Mouse (Mus musculus) neural tube, embryonic 14.5 days (tissue): ENCODE results near the gene Sap30l. TPM values are rescaled to one million over a fixed set of nuclear protein-coding genes. Genes with fewer than 3 reads are reported as not detected.
"Not testable (repeated sequence)": the region's sequence is repeated elsewhere in the genome, so short reads cannot be mapped to it uniquely, and the experiment has no call there.

ENCODE experiments used
- ATAC-seq: fragments of 200-750 bp; cut with Nextera tagmentation; 2 replicates; pipeline ENCODE4 v1.8.0; 2017; ENCODE audit warnings: low read depth, mild to moderate bottlenecking, moderate TSS enrichment, moderate library complexity
- H3K27ac ChIP-seq: fragments of 300-500 bp; sonication (generic); 2 replicates; pipeline ENCODE4 v1.5.1; 2014; ENCODE audit warnings: low read depth, mild to moderate bottlenecking, control low read depth, low read length, moderate library complexity, mixed read lengths
- H3K27me3 ChIP-seq: fragments of 300-500 bp; sonication (generic); 2 replicates; pipeline ENCODE4 v1.6.1; 2014; ENCODE audit warnings: low read length; ENCODE audit not compliant: control insufficient read depth, insufficient read depth
- H3K36me3 ChIP-seq: fragments of 300-500 bp; sonication (generic); 2 replicates; pipeline ENCODE4 v1.6.1; 2014; ENCODE audit warnings: low read length, mixed read lengths; ENCODE audit not compliant: control insufficient read depth, insufficient read depth
- H3K4me1 ChIP-seq: fragments of 300-500 bp; sonication (generic); 2 replicates; pipeline ENCODE4 v1.6.1; 2014; ENCODE audit warnings: low read length; ENCODE audit not compliant: control insufficient read depth, insufficient read depth
- H3K4me2 ChIP-seq: fragments of 300-500 bp; sonication (generic); 2 replicates; pipeline ENCODE4 v1.6.1; 2014; ENCODE audit warnings: mild to moderate bottlenecking, low read depth, low read length, control low read depth
- H3K4me3 ChIP-seq: fragments of 300-500 bp; sonication (generic); 2 replicates; pipeline ENCODE4 v1.5.1; 2014; ENCODE audit warnings: low read depth, low read length, control low read depth, mixed read lengths
- H3K9ac ChIP-seq: fragments of 300-500 bp; sonication (generic); replicated peaks from 2 replicates; pipeline ENCODE4 v1.6.1; 2014; ENCODE audit warnings: low read depth, mild to moderate bottlenecking, control low read depth, low read length, mixed read lengths
- H3K9me3 ChIP-seq: fragments of 300-500 bp; sonication (generic); 2 replicates; pipeline ENCODE4 v1.6.1; 2016; ENCODE audit warnings: low read length; ENCODE audit not compliant: control insufficient read depth
- WGBS: fragments of 180-500 bp; shearing (Covaris S2); extraction: QIAGEN DNeasy Blood & Tissue Kit; methylation state at CpG from one replicate; pipeline ENCODE4 v1.1.7; 2014; 5-methylcytosine and 5-hydroxymethylcytosine counted together
- polyA plus RNA-seq: library from polyadenylated mRNA; unstranded; fragments of >200 nt; fragmentation: Nextera tagmentation; extraction: Ambion mirVana; gene quantifications from 2 replicates; pipeline ENCODE4 v1.2.1, GENCODE M21; 2014

Gene Sap30l
- polyA plus RNA-seq, 1 experiment from 2014 or later: 11.7 TPM

DNA sequence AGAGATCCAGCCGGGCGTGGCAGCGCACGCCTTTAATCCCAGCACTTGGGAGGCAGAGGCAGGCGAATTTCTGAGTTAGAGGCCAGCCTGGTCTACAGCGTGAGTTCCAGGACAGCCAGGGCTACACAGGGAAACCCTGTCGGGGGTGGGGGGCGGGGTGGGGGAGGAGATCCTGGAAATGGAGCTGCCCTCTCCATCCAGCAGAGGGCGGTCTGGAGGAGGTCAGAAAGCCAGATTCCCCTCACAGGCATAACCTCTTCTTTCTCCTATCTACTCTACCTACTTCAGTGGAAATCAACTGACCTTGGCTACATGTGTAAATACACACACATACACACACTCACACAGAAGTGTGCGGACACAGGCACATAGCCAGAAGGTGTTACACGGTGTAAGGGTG is 23.8 kb downstream of the Sap30l start:
- ATAC-seq, H3K4me3 ChIP-seq, H3K4me2 ChIP-seq, H3K4me1 ChIP-seq, H3K9ac ChIP-seq, H3K36me3 ChIP-seq, H3K9me3 ChIP-seq, H3K27ac ChIP-seq: not testable (repeated sequence)
- H3K27me3 ChIP-seq: peaks cover 25% of the 10 kb centered on the region
- 43% methylated on average over 11 of the region's 11 CpGs for WGBS

- 1% methylated on average over 41 of the region's 41 CpGs for WGBS
- Histone ChIP-seq H3K27me3 (peaks cover 44% of the 10 kb centered on the region), H3K4me1 (no peaks in the 10 kb centered on the region), H3K27ac (no peak overlapping the region), H3K9me3 (no peaks in the 10 kb centered on the region), H3K9ac (no peak overlapping the region), H3K36me3 (no peaks in the 10 kb centered on the region), H3K4me3 (peak overlapping the region; percentile 6; the same call in 1 of the 2 replicates), H3K4me2 (peak overlapping the region; percentile 23)
- no peak for ATAC-seq
Measured at GRCm38 (mm10) chr11:57827048-57827914, 25.8 kb downstream of the Sap30l start.

- no peak for ATAC-seq
- WGBS: under 1% methylated on average over 33 of the region's 33 CpGs
- Histone ChIP-seq H3K4me3 (peak overlapping the region; percentile 6; the same call in 1 of the 2 replicates), H3K36me3 (no peaks in the 10 kb centered on the region), H3K27me3 (peaks cover 49% of the 10 kb centered on the region), H3K27ac (no peak overlapping the region), H3K9me3 (no peaks in the 10 kb centered on the region), H3K9ac (no peak overlapping the region), H3K4me2 (peak overlapping the region; percentile 23), H3K4me1 (no peaks in the 10 kb centered on the region)
Measured at GRCm38 (mm10) chr11:57827915-57828545, 26.6 kb downstream of the Sap30l start.

DNA sequence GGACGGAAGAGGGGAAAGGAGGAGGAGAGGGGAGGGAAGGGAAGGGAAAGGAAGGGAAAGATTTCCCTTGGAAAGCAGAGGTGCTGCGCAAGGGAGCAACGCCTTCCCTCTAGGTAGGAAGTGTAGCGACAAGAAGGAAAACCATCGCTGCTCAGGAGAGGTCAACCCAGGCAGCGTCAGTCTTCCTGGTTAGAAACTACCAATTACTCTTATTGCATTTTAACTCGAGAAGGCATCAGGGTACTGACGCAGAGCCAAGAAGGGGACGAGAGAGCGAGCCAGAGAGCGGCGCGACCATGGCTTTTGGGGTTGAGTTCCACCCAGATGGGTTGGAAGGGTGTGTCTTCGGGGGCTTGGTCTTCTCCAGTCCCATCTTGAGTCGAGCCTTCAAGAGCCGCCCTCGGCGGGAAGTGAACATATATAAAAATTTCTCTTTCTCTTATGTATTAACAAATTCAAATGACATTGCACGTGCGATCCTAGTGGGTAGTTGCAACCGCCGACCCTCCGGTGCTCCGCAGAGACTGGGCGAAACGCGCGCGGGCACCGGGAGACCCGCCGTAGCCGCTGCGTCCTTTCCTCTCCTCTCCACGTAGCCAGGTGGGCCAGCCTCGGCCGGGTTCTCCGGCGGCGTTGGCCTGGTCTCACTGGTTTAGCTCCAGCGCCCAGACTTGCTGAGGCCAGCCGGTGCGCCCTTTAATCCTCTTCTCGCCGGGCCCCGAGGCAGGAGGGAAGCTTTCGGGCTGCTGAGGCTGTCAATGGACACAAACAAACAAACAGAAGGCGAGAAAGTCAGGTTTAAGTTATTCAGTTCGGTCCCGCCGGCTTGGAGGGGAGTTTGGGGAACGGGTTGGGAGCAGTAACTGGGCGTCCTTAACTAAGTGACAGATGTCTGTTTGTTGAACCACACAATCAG is 27.8 kb downstream of the Sap30l start:
- Histone ChIP-seq H3K27ac (no peak overlapping the region), H3K4me3 (no peak overlapping the region), H3K9ac (no peak overlapping the region), H3K4me1 (no peaks in the 10 kb centered on the region), H3K9me3 (no peaks in the 10 kb centered on the region), H3K4me2 (no peak overlapping the region), H3K36me3 (no peaks in the 10 kb centered on the region), H3K27me3 (peaks cover 58% of the 10 kb centered on the region)
- 1% methylated on average over 53 of the region's 53 CpGs for WGBS
- no peak for ATAC-seq

GRCm38 (mm10) chr11:57829871-57830775 is 28.7 kb downstream of the Sap30l start:
- Histone ChIP-seq H3K36me3 (no peaks in the 10 kb centered on the region), H3K4me1 (no peaks in the 10 kb centered on the region), H3K9me3 (no peaks in the 10 kb centered on the region), H3K27ac (no peak overlapping the region), H3K4me3 (no peak overlapping the region), H3K9ac (no peak overlapping the region), H3K27me3 (peaks cover 63% of the 10 kb centered on the region), H3K4me2 (no peak overlapping the region)
- WGBS: 9% methylated on average over 17 of the region's 17 CpGs
- ATAC-seq: no peak

DNA sequence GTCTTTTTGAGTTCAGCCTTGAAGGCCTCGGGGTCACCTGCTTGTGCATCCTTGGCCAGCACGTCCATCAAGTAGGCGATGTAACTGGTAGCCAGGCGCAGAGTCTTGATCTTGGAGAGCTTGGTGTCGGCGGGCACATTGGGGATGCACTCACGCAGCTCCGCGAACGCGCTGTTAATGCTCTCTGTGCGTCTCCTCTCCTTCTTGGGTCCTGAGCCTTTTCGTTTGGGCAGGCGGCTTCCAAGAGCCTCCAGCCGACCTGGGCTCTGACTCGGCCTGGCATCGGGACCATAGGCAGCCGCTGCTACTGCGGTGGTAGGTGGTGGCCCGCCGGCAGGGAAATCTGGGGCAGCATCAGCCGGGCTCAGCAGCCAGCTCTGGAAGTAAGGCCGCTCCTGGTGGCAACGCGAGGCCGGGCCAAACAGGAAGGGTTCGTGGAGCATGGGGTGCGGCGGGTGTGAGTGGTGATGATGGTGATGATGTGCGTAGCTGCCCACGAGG is 29.9 kb downstream of the Sap30l start:
- H3K9ac ChIP-seq: no peak overlapping the region
- no peaks in the 10 kb centered on the region for H3K4me1 ChIP-seq
- H3K36me3 ChIP-seq: no peaks in the 10 kb centered on the region
- H3K9me3 ChIP-seq: no peaks in the 10 kb centered on the region
- 2% methylated on average over 31 of the region's 31 CpGs for WGBS
- no peak overlapping the region for H3K4me2 ChIP-seq
- peaks cover 70% of the 10 kb centered on the region for H3K27me3 ChIP-seq
- no peak overlapping the region for H3K27ac ChIP-seq
- no peak overlapping the region for H3K4me3 ChIP-seq
- no peak for ATAC-seq

DNA sequence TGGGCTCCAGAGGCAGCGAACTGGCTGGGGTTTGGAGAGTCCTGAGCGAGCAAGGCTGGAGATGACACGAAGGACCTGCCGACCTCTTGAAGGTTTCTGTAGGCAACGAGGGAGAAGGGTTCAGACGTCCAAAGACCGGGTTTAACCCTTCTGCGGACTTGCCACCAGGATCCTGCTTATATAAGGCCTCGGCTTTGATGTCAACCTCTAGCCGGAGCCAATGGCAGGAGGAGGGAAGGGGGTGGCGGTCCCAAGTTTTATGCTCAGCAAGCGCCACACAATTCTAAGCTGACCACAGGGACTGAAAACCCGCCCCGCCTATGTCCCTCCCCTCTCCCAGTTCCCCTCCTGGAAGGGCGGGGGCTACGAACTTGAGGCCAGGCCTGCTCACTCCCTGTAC is 30.4 kb downstream of the Sap30l start:
- H3K9me3 ChIP-seq: no peaks in the 10 kb centered on the region
- no peak overlapping the region for H3K4me2 ChIP-seq
- ATAC-seq: no peak
- H3K9ac ChIP-seq: no peak overlapping the region
- H3K27ac ChIP-seq: no peak overlapping the region
- peaks cover 1% of the 10 kb centered on the region; the same call in 1 of the 2 replicates for H3K4me1 ChIP-seq
- WGBS: 2% methylated on average over 16 of the region's 16 CpGs
- H3K27me3 ChIP-seq: peaks cover 71% of the 10 kb centered on the region
- no peak overlapping the region for H3K4me3 ChIP-seq
- H3K36me3 ChIP-seq: no peaks in the 10 kb centered on the region
